Mouse (Mus musculus) stomach, embryonic 14.5 days (tissue): ENCODE results near the gene Abhd18. TPM values are rescaled to one million over a fixed set of nuclear protein-coding genes. Genes with fewer than 3 reads are reported as not detected.

Experiments used
- ATAC-seq: fragments of 200-750 bp; cut with Nextera tagmentation; 2 replicates; pipeline ENCODE4 v1.8.0; 2017; ENCODE audit warnings: low read depth, moderate TSS enrichment; ENCODE audit not compliant: insufficient number of reproducible peaks, insufficient read depth, low FRiP score
- H3K27ac ChIP-seq: fragments of 300-500 bp; sonication (generic); 2 replicates; pipeline ENCODE4 v1.5.1; 2014; ENCODE audit warnings: mild to moderate bottlenecking, low read length, moderate library complexity, mixed read lengths
- H3K27me3 ChIP-seq: fragments of 300-500 bp; sonication (generic); 2 replicates; pipeline ENCODE4 v1.6.1; 2014; ENCODE audit warnings: low read length, control low read depth, mixed read lengths; ENCODE audit not compliant: control insufficient read depth, insufficient read depth
- H3K36me3 ChIP-seq: fragments of 300-500 bp; sonication (generic); 2 replicates; pipeline ENCODE4 v1.6.1; 2014; ENCODE audit warnings: mild to moderate bottlenecking, control low read depth, low read length, moderate library complexity, mixed read lengths; ENCODE audit not compliant: control insufficient read depth, insufficient read depth
- H3K4me1 ChIP-seq: fragments of 300-500 bp; sonication (generic); 2 replicates; pipeline ENCODE4 v1.6.1; 2014; ENCODE audit warnings: low read length, control low read depth, mixed read lengths; ENCODE audit not compliant: control insufficient read depth, insufficient read depth
- H3K4me2 ChIP-seq: fragments of 300-500 bp; sonication (generic); replicated peaks from 2 replicates; pipeline ENCODE4 v1.6.1; 2014; ENCODE audit warnings: low read depth, low read length, control low read depth
- H3K4me3 ChIP-seq: fragments of 300-500 bp; sonication (generic); 2 replicates; pipeline ENCODE4 v1.5.1; 2014; ENCODE audit warnings: low read depth, low read length, control low read depth
- H3K9ac ChIP-seq: fragments of 300-500 bp; sonication (generic); replicated peaks from 2 replicates; pipeline ENCODE4 v1.6.1; 2014; ENCODE audit warnings: low read depth, mild to moderate bottlenecking, control low read depth, low read length, moderate library complexity, mixed read lengths
- H3K9me3 ChIP-seq: fragments of 300-500 bp; sonication (generic); 2 replicates; pipeline ENCODE4 v1.6.1; 2016; ENCODE audit warnings: low read depth, low read length, control low read depth; ENCODE audit not compliant: control insufficient read depth
- WGBS: fragments of 180-500 bp; shearing (Covaris S2); extraction: QIAGEN DNeasy Blood & Tissue Kit; methylation state at CpG from one replicate; pipeline ENCODE4 v1.1.7; 2014; 5-methylcytosine and 5-hydroxymethylcytosine counted together
- polyA plus RNA-seq: library from polyadenylated mRNA; unstranded; fragments of >200 nt; fragmentation: Nextera tagmentation; extraction: Ambion mirVana; gene quantifications from 2 replicates; pipeline ENCODE4 v1.2.1, GENCODE M21; 2014

Gene Abhd18
- polyA plus RNA-seq, 1 experiment from 2014 or later = 9.9 TPM

DNA sequence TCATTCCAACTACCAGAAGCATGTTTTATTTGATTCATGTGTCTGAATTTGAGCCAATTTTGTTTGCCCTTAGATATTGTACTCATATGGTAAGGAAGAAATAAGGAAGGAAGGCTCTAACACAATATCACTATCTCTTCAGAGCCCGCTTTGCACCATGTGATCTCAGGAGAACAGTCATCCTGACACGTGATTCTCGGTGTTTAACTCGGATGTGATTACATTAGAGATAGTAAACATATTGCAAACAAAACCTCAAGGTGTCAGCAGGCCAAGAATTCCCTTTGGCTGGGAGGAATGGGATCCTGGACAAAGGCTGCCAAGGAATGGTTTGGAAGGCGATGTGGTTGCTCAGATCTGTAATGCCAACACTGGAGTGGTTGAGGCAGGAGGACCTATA is 91.4 kb downstream of the Abhd18 start:
- Histone ChIP-seq H3K36me3 (no peaks in the 10 kb centered on the region), H3K27ac (no peak overlapping the region), H3K4me1 (no peaks in the 10 kb centered on the region), H3K27me3 (no peaks in the 10 kb centered on the region), H3K9me3 (no peaks in the 10 kb centered on the region), H3K9ac (no peak overlapping the region), H3K4me3 (no peak overlapping the region), H3K4me2 (no peak overlapping the region)
- 75% methylated on average over 5 of the region's 5 CpGs for WGBS
- ATAC-seq = no peak

DNA sequence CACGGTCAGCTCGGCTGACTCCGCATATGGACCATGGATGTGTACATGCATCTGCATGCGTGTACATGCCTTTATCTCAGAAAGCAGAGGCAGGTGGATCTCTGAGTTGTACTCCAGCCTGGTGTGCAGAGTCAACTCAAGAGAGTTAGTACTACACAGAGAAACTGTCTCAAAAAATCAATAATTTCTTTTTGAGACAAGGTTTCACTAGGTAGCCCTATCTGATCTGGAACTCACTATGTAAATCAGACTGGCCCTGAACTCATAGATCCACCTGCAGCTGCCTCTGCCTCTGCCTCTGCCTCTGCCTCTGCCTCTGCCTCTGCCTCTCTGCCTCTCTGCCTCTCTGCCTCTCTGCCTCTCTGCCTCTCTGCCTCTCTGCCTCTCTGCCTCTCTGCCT is 91.8 kb downstream of the Abhd18 start:
- Histone ChIP-seq H3K27me3 (no peaks in the 10 kb centered on the region), H3K4me3 (no peak overlapping the region), H3K4me2 (no peak overlapping the region), H3K4me1 (no peaks in the 10 kb centered on the region), H3K9me3 (no peaks in the 10 kb centered on the region), H3K9ac (no peak overlapping the region), H3K27ac (no peak overlapping the region), H3K36me3 (no peaks in the 10 kb centered on the region)
- no peak for ATAC-seq
- WGBS = over 99% methylated on average over 4 of the region's 4 CpGs

DNA sequence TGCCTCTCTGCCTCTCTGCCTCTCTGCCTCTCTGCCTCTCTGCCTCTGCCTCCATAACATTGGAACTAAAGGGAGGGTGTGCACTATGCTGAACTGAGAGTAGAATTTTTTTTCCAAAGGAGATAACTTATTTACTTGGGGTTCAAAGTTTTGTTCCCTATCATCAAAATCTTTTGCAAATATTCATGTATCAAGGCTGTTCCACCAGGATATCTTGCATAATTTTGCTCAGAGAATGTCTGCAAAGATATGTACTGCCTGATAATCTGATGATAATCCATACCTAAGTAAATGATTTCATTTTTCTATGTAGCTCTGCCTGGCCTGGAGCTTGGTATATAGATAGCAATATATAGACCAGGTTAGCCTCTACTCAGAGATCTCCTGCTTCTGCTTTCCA is 92.2 kb downstream of the Abhd18 start:
- H3K27ac ChIP-seq = no peak overlapping the region
- no peaks in the 10 kb centered on the region for H3K4me1 ChIP-seq
- no peaks in the 10 kb centered on the region for H3K27me3 ChIP-seq
- H3K9me3 ChIP-seq = no peaks in the 10 kb centered on the region
- no peak overlapping the region for H3K9ac ChIP-seq
- H3K4me2 ChIP-seq = no peak overlapping the region
- H3K4me3 ChIP-seq = no peak overlapping the region
- ATAC-seq = no peak
- H3K36me3 ChIP-seq = no peaks in the 10 kb centered on the region

DNA sequence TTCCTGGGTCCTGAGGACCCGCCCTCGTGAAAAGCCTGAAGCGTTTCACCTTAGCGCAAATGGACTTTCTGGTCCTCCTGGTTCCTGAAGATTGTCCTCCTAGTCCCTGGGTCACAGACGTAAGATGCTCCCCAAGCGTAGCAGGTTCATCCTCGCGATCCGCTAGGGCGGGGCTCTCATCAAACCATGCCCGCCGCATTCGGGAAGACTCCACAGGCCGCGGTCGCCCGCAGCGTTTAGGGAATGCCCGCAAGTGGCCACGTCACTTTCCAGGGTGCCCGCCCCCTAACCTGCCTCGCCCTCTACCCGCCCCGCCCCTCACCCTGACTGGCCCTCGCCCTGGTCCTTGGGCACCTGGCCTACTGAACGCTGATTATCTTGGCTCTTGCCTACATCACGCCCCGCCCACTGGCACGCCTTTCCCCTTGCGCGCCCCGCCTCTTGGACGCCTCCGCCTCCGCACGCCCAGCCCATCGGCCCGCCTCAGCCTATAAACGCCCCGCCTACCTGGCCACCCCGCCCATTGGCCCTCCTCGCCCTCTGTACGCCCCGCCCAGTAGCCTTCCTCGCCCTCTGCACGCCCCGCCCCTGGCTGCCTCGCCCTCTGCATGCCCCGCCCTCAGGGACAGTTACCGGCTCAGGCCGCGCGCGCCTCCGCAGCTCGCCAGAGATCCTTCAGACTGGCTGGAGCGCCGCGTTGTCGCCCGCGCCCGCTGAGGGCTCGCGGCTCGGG is 102.6 kb downstream of the Abhd18 start, which contains the start of gene Larp1b:
Gene Larp1b, plus strand, starts transcription at position 659 of the 733 bp plus-strand sequence.
- Histone ChIP-seq H3K4me2 (peak within 1 kb of the TSS; percentile 99), H3K4me1 (no peaks in the 10 kb centered on the region), H3K27ac (peak within 1 kb of the TSS; percentile 75), H3K9me3 (no peaks in the 10 kb centered on the region), H3K27me3 (0 out of 2 replicates have a peak, but pooled peaks cover 4% of the 10 kb centered on the region), H3K4me3 (peak within 1 kb of the TSS; percentile 69), H3K36me3 (no peaks in the 10 kb centered on the region), H3K9ac (peak within 1 kb of the TSS; percentile 60; the same call in 1 of the 2 replicates)
- ATAC-seq = peak; percentile 95
- WGBS = under 1% methylated on average over 66 of the region's 66 CpGs

DNA sequence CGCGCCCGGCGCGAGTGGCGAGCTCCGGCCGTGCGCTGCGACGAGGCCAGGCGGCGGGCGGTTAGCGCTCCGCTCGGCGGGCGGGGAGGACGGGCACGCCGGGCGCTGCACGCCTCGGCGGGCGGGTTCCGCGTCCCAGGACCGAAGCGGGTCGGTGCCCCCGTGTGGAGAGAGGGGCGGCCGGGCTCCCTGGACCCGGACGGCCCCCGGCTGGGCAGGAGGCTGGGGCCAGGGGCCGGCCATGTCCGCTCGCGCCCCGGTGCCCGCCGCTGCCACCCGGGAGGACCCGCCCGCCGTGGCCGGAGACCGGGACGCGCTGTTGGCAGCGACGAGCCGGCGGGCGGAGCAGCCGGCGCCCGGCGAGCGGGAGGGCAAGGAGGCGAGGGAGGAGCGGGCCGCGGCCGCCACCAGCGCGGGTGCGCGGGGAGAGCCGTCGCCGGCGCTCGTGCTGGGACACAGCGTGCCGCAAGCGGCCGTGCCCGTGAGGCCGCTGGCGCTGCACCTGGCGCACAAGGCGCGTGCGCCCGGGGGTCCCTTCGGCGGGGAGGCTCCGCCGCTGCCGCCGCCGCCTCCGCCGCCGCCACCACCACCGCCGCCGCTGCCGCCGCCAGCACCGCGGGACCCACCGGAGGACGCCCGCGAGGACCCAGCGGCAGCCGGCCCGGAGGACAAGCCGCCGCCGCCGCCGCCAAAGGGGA is 103.3 kb downstream of the Abhd18 start:
- no peaks in the 10 kb centered on the region for H3K9me3 ChIP-seq
- WGBS = under 1% methylated on average over 100 of the region's 118 CpGs
- no peaks in the 10 kb centered on the region for H3K4me1 ChIP-seq
- ATAC-seq = peak; percentile 14; the same call in 1 of the 2 replicates
- H3K4me3 ChIP-seq = peak overlapping the region; percentile 69
- H3K4me2 ChIP-seq = peak overlapping the region; percentile 99
- H3K9ac ChIP-seq = peak overlapping the region; percentile 60; the same call in 1 of the 2 replicates
- no peaks in the 10 kb centered on the region for H3K36me3 ChIP-seq
- H3K27ac ChIP-seq = peak overlapping the region; percentile 75
- 0 out of 2 replicates have a peak, but pooled peaks cover 4% of the 10 kb centered on the region for H3K27me3 ChIP-seq

DNA sequence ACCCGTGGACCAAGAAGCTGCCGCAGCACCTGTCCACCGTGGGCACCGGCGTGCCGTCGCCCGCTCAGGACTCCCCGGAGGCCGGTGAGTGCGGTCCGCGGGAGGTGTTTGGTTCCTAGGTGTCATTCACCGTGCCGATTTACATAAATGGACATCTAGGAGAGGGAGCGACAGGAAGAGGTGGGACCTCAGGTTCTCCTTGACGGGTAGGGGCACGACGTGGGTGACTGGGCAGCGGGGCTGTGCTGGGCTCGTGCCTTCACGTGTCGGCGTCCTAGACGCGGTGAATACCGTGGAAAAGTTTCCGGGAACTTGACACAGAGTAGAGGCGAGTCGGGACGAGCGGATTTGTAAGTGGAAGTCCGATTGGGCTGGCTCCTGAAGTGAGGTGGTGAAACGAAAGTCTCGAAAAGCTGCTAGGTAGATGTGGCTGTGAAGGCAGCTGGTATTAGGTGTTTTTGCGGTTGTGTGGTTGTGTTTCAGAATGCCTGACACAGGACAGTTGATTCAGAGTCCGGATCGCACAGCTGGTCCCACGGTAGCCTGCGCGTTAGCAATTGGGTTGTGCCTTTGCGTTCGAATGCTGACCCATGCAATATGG is 103.9 kb downstream of the Abhd18 start:
- Histone ChIP-seq H3K36me3 (no peaks in the 10 kb centered on the region), H3K4me3 (peak overlapping the region; percentile 69), H3K9me3 (no peaks in the 10 kb centered on the region), H3K27ac (no peak overlapping the region), H3K4me2 (peak overlapping the region; percentile 99), H3K4me1 (no peaks in the 10 kb centered on the region), H3K27me3 (0 out of 2 replicates have a peak, but pooled peaks cover 4% of the 10 kb centered on the region), H3K9ac (peak overlapping the region; percentile 60; the same call in 1 of the 2 replicates)
- ATAC-seq = 0 out of 2 replicates have a peak, but pooled peaks have one; percentile 4
- WGBS = under 1% methylated on average over 43 of the region's 43 CpGs

DNA sequence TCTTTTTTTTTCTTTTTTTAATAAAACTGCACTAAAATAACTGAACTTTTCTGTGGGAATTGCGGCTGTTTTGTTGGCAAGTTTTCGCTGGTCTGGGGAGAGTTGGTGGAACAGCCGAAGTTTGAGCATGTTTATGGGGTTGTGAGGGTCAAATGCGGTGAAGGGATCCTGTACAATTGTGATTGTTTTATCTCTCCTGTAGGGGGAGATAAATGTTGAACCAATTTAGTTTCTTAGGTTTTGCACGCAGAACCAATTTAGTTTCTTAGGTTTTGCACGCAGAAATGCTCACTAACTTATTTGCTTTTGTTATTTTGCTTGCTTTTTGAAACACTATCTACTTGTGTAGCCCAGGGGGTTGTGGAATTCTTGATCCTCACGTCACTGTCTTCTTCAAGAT is 104.6 kb downstream of the Abhd18 start:
- peak overlapping the region; percentile 99 for H3K4me2 ChIP-seq
- no peaks in the 10 kb centered on the region for H3K36me3 ChIP-seq
- H3K9me3 ChIP-seq = no peaks in the 10 kb centered on the region
- no peak for ATAC-seq
- H3K27ac ChIP-seq = no peak overlapping the region
- no peak overlapping the region for H3K9ac ChIP-seq
- peak overlapping the region; percentile 69 for H3K4me3 ChIP-seq
- H3K27me3 ChIP-seq = 0 out of 2 replicates have a peak, but pooled peaks cover 4% of the 10 kb centered on the region
- WGBS = 7% methylated on average over 7 of the region's 7 CpGs
- H3K4me1 ChIP-seq = no peaks in the 10 kb centered on the region

DNA sequence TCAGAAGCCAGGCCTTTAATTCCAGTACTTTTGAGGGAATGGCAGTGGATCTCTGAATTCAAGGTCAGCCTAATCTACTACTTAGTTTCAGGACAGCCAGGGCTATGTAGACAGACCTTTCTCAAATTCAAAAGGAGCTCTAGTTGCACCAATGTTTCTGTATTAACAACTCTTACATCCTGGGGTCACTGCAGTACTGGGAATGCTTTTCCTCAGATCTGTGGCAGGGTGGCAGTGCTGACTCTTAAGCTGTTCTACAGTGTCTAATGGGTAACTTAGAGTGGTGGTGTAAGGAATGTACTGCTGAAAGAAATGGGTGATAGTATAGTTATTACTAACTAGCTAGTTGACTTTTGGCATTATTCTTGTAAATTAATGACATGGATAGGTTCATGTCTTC is 105.8 kb downstream of the Abhd18 start:
- Histone ChIP-seq H3K27ac (no peak overlapping the region), H3K4me1 (no peaks in the 10 kb centered on the region), H3K9ac (no peak overlapping the region), H3K27me3 (0 out of 2 replicates have a peak, but pooled peaks cover 4% of the 10 kb centered on the region), H3K4me2 (no peak overlapping the region), H3K36me3 (no peaks in the 10 kb centered on the region), H3K9me3 (no peaks in the 10 kb centered on the region), H3K4me3 (no peak overlapping the region)
- no peak for ATAC-seq
